ENCODE assay signal across 10 mouse cellular contexts in genomic region chr8:111624081-111624852, GRCm38 (mm10). TPM values are rescaled to one million over a fixed set of nuclear protein-coding genes. Genes with fewer than 3 reads are reported as not detected.
DNase-seq lines count a peak whose midpoint lies in the region; ATAC-seq and TF ChIP-seq lines count a peak whose summit lies in the region.
"Had no signal": no experiment of that assay in that cellular context is flagged by ENCODE, and none has a peak within 500 bp of the region (broad histone marks: within the 10 kb centered on the region; RNA-seq: fewer than 3 reads in every experiment).

No protein-coding gene starts in this region.

- H3K79me3 ChIP-seq in C2C12 (ENCODE audit: low read depth): no peaks in the 10 kb centered on the region

- no peak overlapping the region for H3K4me2 ChIP-seq in forebrain, embryonic 12.5 days
- no peak overlapping the region for H3K4me2 ChIP-seq in forebrain, embryonic 13.5 days
- H3K4me2 ChIP-seq in stomach, embryonic 16.5 days (ENCODE audit: low read depth, low read length): no peak overlapping the region
- H3K4me2 ChIP-seq: neural tube, embryonic 12.5 days had no signal

- no peaks in the 10 kb centered on the region for H3K27me3 ChIP-seq in forebrain, embryonic 12.5 days
- H3K27me3 ChIP-seq in forebrain, embryonic 13.5 days: no peaks in the 10 kb centered on the region
- no peaks in the 10 kb centered on the region for H3K27me3 ChIP-seq in C2C12 (ENCODE audit: control insufficient read depth, insufficient read depth, insufficient read length)
- H3K27me3 ChIP-seq in cerebellum, adult 2 months (ENCODE audit: control insufficient read depth, insufficient read depth, low read length): no peaks in the 10 kb centered on the region
- no peaks in the 10 kb centered on the region for H3K27me3 ChIP-seq in stomach, embryonic 16.5 days (ENCODE audit: control insufficient read depth, insufficient read depth, low read length)
- H3K27me3 ChIP-seq: CH12.LX; neural tube, embryonic 12.5 days had no signal

- peaks cover 40% of the 10 kb centered on the region for H3K36me3 ChIP-seq in forebrain, embryonic 12.5 days (replicated peaks)
- peaks cover 48% of the 10 kb centered on the region for H3K36me3 ChIP-seq in forebrain, embryonic 13.5 days (ENCODE audit: poor library complexity, severe bottlenecking)
- peaks cover 14% of the 10 kb centered on the region for H3K36me3 ChIP-seq in C2C12 (ENCODE audit: control insufficient read depth, insufficient read depth)
- no peaks in the 10 kb centered on the region for H3K36me3 ChIP-seq in stomach, embryonic 16.5 days (ENCODE audit: control insufficient read depth, insufficient read depth, low read length)

- no peak overlapping the region for H3K9ac ChIP-seq in forebrain, embryonic 12.5 days
- no peak overlapping the region for H3K9ac ChIP-seq in forebrain, embryonic 13.5 days
- H3K9ac ChIP-seq in stomach, embryonic 16.5 days (ENCODE audit: low read length): peak overlapping the region; percentile 27; the same call in 1 of the 2 replicates
- H3K9ac ChIP-seq: neural tube, embryonic 12.5 days had no signal

- no peak for TF ChIP-seq CTCF in C2C12 (IDR thresholded peaks at IDR 0.05; ENCODE audit: control insufficient read depth, insufficient read depth, insufficient read length)
- no peak for TF ChIP-seq CTCF in cerebellum, adult 2 months (IDR thresholded peaks at IDR 0.05; ENCODE audit: borderline replicate concordance, insufficient read depth, low read depth, low read length)

- no peak overlapping the region for H3K4me3 ChIP-seq in forebrain, embryonic 12.5 days (replicated peaks)
- no peak overlapping the region for H3K4me3 ChIP-seq in forebrain, embryonic 13.5 days
- H3K4me3 ChIP-seq in C2C12 (ENCODE audit: insufficient read depth, poor library complexity, severe bottlenecking): no peak overlapping the region
- H3K4me3 ChIP-seq in cerebellum, adult 2 months (replicated peaks; ENCODE audit: insufficient read depth, low read depth, low read length): no peak overlapping the region
- H3K4me3 ChIP-seq in stomach, embryonic 16.5 days (replicated peaks; ENCODE audit: low read length): no peak overlapping the region
- H3K4me3 ChIP-seq: neural tube, embryonic 12.5 days had no signal

- no peak for ATAC-seq in forebrain, embryonic 12.5 days (ENCODE audit: low FRiP score)
- ATAC-seq in forebrain, embryonic 13.5 days: no peak
- ATAC-seq in stomach, embryonic 16.5 days (ENCODE audit: insufficient read depth, low FRiP score): peak; percentile 53

- 0 out of 2 replicates have a peak overlapping the region, but pooled peaks have one; percentile 3 for H3K27ac ChIP-seq in forebrain, embryonic 12.5 days
- H3K27ac ChIP-seq in forebrain, embryonic 13.5 days: no peak overlapping the region
- peak overlapping the region; percentile 86 for H3K27ac ChIP-seq in cerebellum, adult 2 months (ENCODE audit: insufficient read depth, low read length)
- peak overlapping the region; percentile 53 for H3K27ac ChIP-seq in stomach, embryonic 16.5 days (ENCODE audit: low read length)
- H3K27ac ChIP-seq: neural tube, embryonic 12.5 days had no signal

- intact Hi-C loops in heart, postnatal 14 days (cut with DNase I): loop anchor here (2.0 kb wide), 1 partner anchor 39 kb away; no protein-coding TSS in a partner anchor
- intact Hi-C loops in left cerebral cortex, postnatal 25 days (cut with DNase I): no loop called here

- WGBS in forebrain, embryonic 12.5 days: 86% methylated on average over 12 of the region's 12 CpGs
- WGBS in forebrain, embryonic 13.5 days: 85% methylated on average over 12 of the region's 12 CpGs
- 37% methylated on average over 12 of the region's 12 CpGs for WGBS in cerebellum, adult 2 months
- 75% methylated on average over 12 of the region's 12 CpGs for WGBS in stomach, embryonic 16.5 days

- no peak for TF ChIP-seq POLR2A in cerebellum, adult 2 months (IDR thresholded peaks at IDR 0.05; ENCODE audit: borderline replicate concordance, insufficient read depth, low read length)

- H3K9me3 ChIP-seq in forebrain, embryonic 12.5 days: no peaks in the 10 kb centered on the region
- H3K9me3 ChIP-seq in forebrain, embryonic 13.5 days (replicated peaks): no peaks in the 10 kb centered on the region
- no peaks in the 10 kb centered on the region for H3K9me3 ChIP-seq in stomach, embryonic 16.5 days (replicated peaks; ENCODE audit: control insufficient read depth, low read length)
- H3K9me3 ChIP-seq: neural tube, embryonic 12.5 days had no signal

- peak; percentile 77 to 91 for DNase-seq in cerebellum, adult 2 months
- DNase-seq in heart, postnatal 14 days: peak; percentile 62 to 74
- peak; percentile 47 to 76 for DNase-seq in left cerebral cortex, postnatal 25 days (ENCODE audit: low spot score in 2 of 2)
- no peak for DNase-seq in spleen, adult 18-20 months

- no peaks in the 10 kb centered on the region for H3K79me2 ChIP-seq in C2C12 (ENCODE audit: control insufficient read depth, insufficient read depth)

- peak overlapping the region; percentile 38 for H3ac ChIP-seq in C2C12 (ENCODE audit: control insufficient read depth, insufficient read length, low read depth)

- no peaks in the 10 kb centered on the region; the same call in 1 of the 2 replicates for H3K4me1 ChIP-seq in forebrain, embryonic 12.5 days
- H3K4me1 ChIP-seq in forebrain, embryonic 13.5 days: no peaks in the 10 kb centered on the region
- peaks cover 32% of the 10 kb centered on the region for H3K4me1 ChIP-seq in cerebellum, adult 2 months (ENCODE audit: control insufficient read depth, insufficient read depth, low read length)
- peaks cover 13% of the 10 kb centered on the region; the same call in 1 of the 2 replicates for H3K4me1 ChIP-seq in stomach, embryonic 16.5 days (ENCODE audit: control insufficient read depth, insufficient read depth, low read length)

TF ChIP-seq in C2C12, 6 proteins besides CTCF, POLR2A, EP300 and RAD21:
- TF ChIP-seq MYOD1 (IDR thresholded peaks at IDR 0.05; ENCODE audit: control insufficient read depth, insufficient read length, low read depth) (no peak), MAX (IDR thresholded peaks at IDR 0.05) (no peak), USF1 (IDR thresholded peaks at IDR 0.05; ENCODE audit: low read depth) (no peak), CEBPB (IDR thresholded peaks at IDR 0.05; ENCODE audit: low read depth) (no peak), MYOG (IDR thresholded peaks at IDR 0.05; ENCODE audit: control insufficient read depth, extremely low read depth, insufficient read length) (no peak), FOSL1 (IDR thresholded peaks at IDR 0.05; ENCODE audit: insufficient read depth, low read length, poor library complexity, severe bottlenecking) (no peak)

RNA-seq across cellular contexts. Expression of gene Ldhd, which starts 5.9 kb away (rescaled TPM):
- polyA plus RNA-seq in forebrain, embryonic 12.5 days (2016; fragmentation: Nextera tagmentation; extraction: Ambion mirVana): 0.24 and 0.50 TPM in 2 replicates
- 0.23 and 0.31 TPM in 2 replicates for polyA plus RNA-seq in forebrain, embryonic 13.5 days (2015; fragmentation: Nextera tagmentation; extraction: Ambion mirVana)
- polyA plus RNA-seq in C2C12 (2012; fragmentation: generic; extraction: Trizol): 0.06 TPM
- 22.9 and 24.4 TPM in 2 replicates for polyA plus RNA-seq in cerebellum, adult 2 months (2012; rRNA removed)
- total RNA-seq in heart, postnatal 14 days (2021): 10 to 100 TPM; 11.7 to 12.4 TPM
- total RNA-seq in left cerebral cortex, postnatal 25 days (2021): 1 to 10 TPM; 6.8 to 7.7 TPM
- 2.9 and 3.4 TPM in 2 replicates for polyA plus RNA-seq in stomach, embryonic 16.5 days (2015; fragmentation: Nextera tagmentation; extraction: Ambion mirVana)

RNA-seq across cellular contexts. Expression of gene Zfp1, which starts 18.9 kb away (rescaled TPM):
- polyA plus RNA-seq in forebrain, embryonic 12.5 days (2016; fragmentation: Nextera tagmentation; extraction: Ambion mirVana): 22.8 and 28.4 TPM in 2 replicates
- 27.3 and 28.8 TPM in 2 replicates for polyA plus RNA-seq in forebrain, embryonic 13.5 days (2015; fragmentation: Nextera tagmentation; extraction: Ambion mirVana)
- polyA plus RNA-seq in C2C12 (2012; fragmentation: generic; extraction: Trizol): 4.7 TPM
- 23.7 and 26.0 TPM in 2 replicates for polyA plus RNA-seq in cerebellum, adult 2 months (2012; rRNA removed)
- 1 to 10 TPM; 6.9 to 8.2 TPM for total RNA-seq in heart, postnatal 14 days (2021)
- total RNA-seq in left cerebral cortex, postnatal 25 days (2021): 10 to 100 TPM; 20.0 to 20.9 TPM
- polyA plus RNA-seq in stomach, embryonic 16.5 days (2015; fragmentation: Nextera tagmentation; extraction: Ambion mirVana): 19.3 TPM in 2 replicates

Comparison
In these comparisons a context has a peak if more than half of its experiments do, and no peak if none do; other contexts are left out.
1. DNase-seq: peak in cerebellum, adult 2 months (2 of 2), heart, postnatal 14 days (2 of 2) and left cerebral cortex, postnatal 25 days (2 of 2); none in spleen, adult 18-20 months (0 of 2).